Mouse (Mus musculus): Measurements from ENCODE around the gene 2210407C18Rik. TPM values are rescaled to one million over a fixed set of nuclear protein-coding genes. Genes with fewer than 3 reads are reported as not detected.

2210407C18Rik gene
- polyA plus RNA-seq (2017; shearing (Covaris generic)) = not detected

GRCm38 (mm10) chr11:58615975-58616374 is at the start of gene 2210407C18Rik:
Gene 2210407C18Rik (minus strand): TSS chr11:58616075.

GRCm38 (mm10) chr11:58658596-58658995 is 42.7 kb upstream of the 2210407C18Rik start, which contains the start of gene Olfr322:
Gene Olfr322 (plus strand): TSS chr11:58658782.

GRCm38 (mm10) chr11:58640272-58640867 is 24.5 kb upstream of the 2210407C18Rik start, which contains the start of gene Trim58:
Gene Trim58 (plus strand): TSS chr11:58640465.

GRCm38 (mm10) chr11:58630401-58630800 is 14.5 kb upstream of the 2210407C18Rik start, which contains the start of gene Olfr323:
Gene Olfr323 (minus strand): TSS chr11:58630501.

GRCm38 (mm10) chr11:58594814-58595213 is 21.1 kb downstream of the 2210407C18Rik start, which contains the start of gene Olfr324:
Gene Olfr324 (plus strand): TSS chr11:58595114.

GRCm38 (mm10) chr11:58577430-58577829 is 38.4 kb downstream of the 2210407C18Rik start, which contains the start of gene Olfr325:
Gene Olfr325 (plus strand): TSS chr11:58577730.

GRCm38 (mm10) chr11:58570405-58570804 is 45.5 kb downstream of the 2210407C18Rik start, which contains the start of gene Olfr224:
Gene Olfr224 (minus strand): TSS chr11:58570553.

Other genes starting within 250 kb of the 2210407C18Rik start
- gene Lypd8, start 237.0 kb downstream of the 2210407C18Rik start, polyA plus RNA-seq (2017; shearing (Covaris generic)) = not detected
- not detected for gene 1810065E05Rik, start 195.0 kb downstream of the 2210407C18Rik start, polyA plus RNA-seq (2017; shearing (Covaris generic))
- gene Gm12253, start 183.5 kb downstream of the 2210407C18Rik start, polyA plus RNA-seq (2017; shearing (Covaris generic)) = not detected
- gene Lypd9, start 163.2 kb downstream of the 2210407C18Rik start, polyA plus RNA-seq (2017; shearing (Covaris generic)) = not detected
- gene Olfr30, start 153.8 kb downstream of the 2210407C18Rik start, polyA plus RNA-seq (2017; shearing (Covaris generic)) = not detected
- gene Olfr332, start 123.5 kb downstream of the 2210407C18Rik start, polyA plus RNA-seq (2017; shearing (Covaris generic)) = 0.07 TPM
- gene Olfr331, start 113.5 kb downstream of the 2210407C18Rik start, polyA plus RNA-seq (2017; shearing (Covaris generic)) = not detected
- gene Olfr330, start 81.2 kb downstream of the 2210407C18Rik start, polyA plus RNA-seq (2017; shearing (Covaris generic)) = not detected
- gene Olfr329-ps, start 69.7 kb downstream of the 2210407C18Rik start, polyA plus RNA-seq (2017; shearing (Covaris generic)) = not detected
- gene Olfr328, start 60.4 kb downstream of the 2210407C18Rik start, polyA plus RNA-seq (2017; shearing (Covaris generic)) = not detected
- gene Olfr224, start 45.5 kb downstream of the 2210407C18Rik start, polyA plus RNA-seq (2017; shearing (Covaris generic)) = not detected
- gene Olfr325, start 38.3 kb downstream of the 2210407C18Rik start, polyA plus RNA-seq (2017; shearing (Covaris generic)) = not detected
- gene Olfr324, start 21.0 kb downstream of the 2210407C18Rik start, polyA plus RNA-seq (2017; shearing (Covaris generic)) = not detected
- gene Olfr323, start 14.4 kb upstream of the 2210407C18Rik start, polyA plus RNA-seq (2017; shearing (Covaris generic)) = not detected
- not detected for gene Trim58, start 24.4 kb upstream of the 2210407C18Rik start, polyA plus RNA-seq (2017; shearing (Covaris generic))
- gene Olfr322, start 42.7 kb upstream of the 2210407C18Rik start, polyA plus RNA-seq (2017; shearing (Covaris generic)) = not detected
- not detected for gene Olfr320, start 65.0 kb upstream of the 2210407C18Rik start, polyA plus RNA-seq (2017; shearing (Covaris generic))
- not detected for gene Olfr319, start 83.1 kb upstream of the 2210407C18Rik start, polyA plus RNA-seq (2017; shearing (Covaris generic))
- not detected for gene Olfr318, start 107.9 kb upstream of the 2210407C18Rik start, polyA plus RNA-seq (2017; shearing (Covaris generic))
- gene Olfr317, start 123.1 kb upstream of the 2210407C18Rik start, polyA plus RNA-seq (2017; shearing (Covaris generic)) = not detected
- not detected for gene Olfr316, start 136.7 kb upstream of the 2210407C18Rik start, polyA plus RNA-seq (2017; shearing (Covaris generic))
- not detected for gene Olfr315, start 157.1 kb upstream of the 2210407C18Rik start, polyA plus RNA-seq (2017; shearing (Covaris generic))
- not detected for gene Olfr314, start 166.9 kb upstream of the 2210407C18Rik start, polyA plus RNA-seq (2017; shearing (Covaris generic))
- gene Fam183b, start 185.9 kb upstream of the 2210407C18Rik start, polyA plus RNA-seq (2017; shearing (Covaris generic)) = not detected
- not detected for gene Olfr313, start 198.9 kb upstream of the 2210407C18Rik start, polyA plus RNA-seq (2017; shearing (Covaris generic))
- not detected for gene Olfr312, start 213.2 kb upstream of the 2210407C18Rik start, polyA plus RNA-seq (2017; shearing (Covaris generic))
- not detected for gene Olfr311, start 223.2 kb upstream of the 2210407C18Rik start, polyA plus RNA-seq (2017; shearing (Covaris generic))
- gene Gm12258, start 231.1 kb upstream of the 2210407C18Rik start, polyA plus RNA-seq (2017; shearing (Covaris generic)) = 9.8 TPM

All from activated CD4-positive, CD25-positive, alpha-beta regulatory T cell, adult 9 weeks (primary cell).